8 mouse cellular contexts compared by ENCODE assay signal in the genomic region with DNA sequence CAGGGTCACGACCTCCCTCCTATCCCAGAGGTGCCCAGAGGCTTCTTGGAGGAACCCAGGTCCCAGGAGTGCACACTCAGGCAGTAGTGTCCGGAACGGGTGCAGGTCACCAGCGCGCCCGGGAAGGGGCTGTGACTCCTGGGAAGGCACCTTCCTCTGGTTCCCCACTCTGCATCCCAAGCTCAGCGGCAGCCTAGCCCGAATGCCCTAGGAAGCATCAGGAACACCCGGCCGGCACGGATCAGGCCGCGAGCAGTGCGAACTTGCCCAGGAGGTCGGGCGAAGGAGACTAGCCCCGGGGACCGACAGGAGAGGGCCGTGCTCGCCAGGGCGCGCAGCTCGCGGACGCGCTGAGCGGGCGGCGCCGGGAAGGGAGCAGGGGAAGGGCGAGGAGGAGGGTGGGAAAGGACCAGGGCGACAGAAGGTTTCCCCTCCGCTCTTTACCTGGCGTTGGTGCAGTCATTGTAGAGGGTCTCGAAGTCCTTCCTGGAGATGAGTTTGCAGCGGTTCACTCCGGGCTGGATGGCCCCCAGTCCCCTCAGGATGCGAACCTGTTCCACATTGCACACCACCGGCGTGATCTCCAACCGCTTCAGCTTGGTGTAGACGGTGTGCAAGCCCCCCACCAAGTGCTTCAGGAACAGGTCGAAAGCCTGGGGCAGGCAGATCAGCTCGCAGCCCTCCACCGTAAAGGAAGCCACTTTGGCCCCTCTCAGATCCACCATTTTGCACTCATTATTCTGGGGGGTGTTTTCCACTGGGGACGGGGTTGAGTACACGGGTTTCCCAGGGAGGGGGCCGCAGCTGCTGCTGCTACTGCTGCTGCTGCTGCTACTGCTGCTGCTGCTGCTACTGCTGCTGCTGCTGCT. TPM values are rescaled to one million over a fixed set of nuclear protein-coding genes. Genes with fewer than 3 reads are reported as not detected.
DNase-seq lines count a peak whose midpoint lies in the region; ATAC-seq and TF ChIP-seq lines count a peak whose summit lies in the region.

No protein-coding gene starts in this region.

- no peaks in the 10 kb centered on the region for H3K27me3 ChIP-seq in G1E (ENCODE audit: insufficient read depth, low read length)
- no peaks in the 10 kb centered on the region for H3K27me3 ChIP-seq in forebrain, embryonic 11.5 days (ENCODE audit: control insufficient read depth, insufficient read depth, low read length)
- peaks cover 9% of the 10 kb centered on the region for H3K27me3 ChIP-seq in megakaryocyte, embryonic 14.5 days (replicated peaks)

- DNase-seq in G1E (ENCODE audit: low spot score): no peak
- peak; percentile 78 for DNase-seq in forebrain, embryonic 11.5 days (ENCODE audit: low spot score)
- DNase-seq in layer of hippocampus, postnatal 36 days: peak; percentile 38 to 41
- peak; percentile 36 for DNase-seq in right cerebral cortex, postnatal 25 days
- no peak for DNase-seq in T-cell, adult 2 months (ENCODE audit: low spot score)

- H3K9ac ChIP-seq in forebrain, embryonic 11.5 days (ENCODE audit: low read length): peak overlapping the region; percentile 89

- WGBS in bone marrow, adult 2 months: under 1% methylated on average over 48 of the region's 48 CpGs
- under 1% methylated on average over 47 of the region's 48 CpGs for WGBS in forebrain, embryonic 11.5 days

- ATAC-seq in G1E (ENCODE audit: extremely low read depth, insufficient number of reproducible peaks, low FRiP score, poor library complexity, severe bottlenecking): no peak
- peak; percentile 34 for ATAC-seq in forebrain, embryonic 11.5 days (replicated peaks; ENCODE audit: low FRiP score)
- peak; percentile 33 to 34; a peak in 3 of 4 replicates for ATAC-seq in hematopoietic stem cell, adult 5-6 weeks (replicated peaks in 1 of 2; ENCODE audit: insufficient read depth in 1 of 2, low FRiP score in 2 of 2, low TSS enrichment in 1 of 2, low read depth in 1 of 2, poor library complexity in 2 of 2, severe bottlenecking in 2 of 2)

- H3K4me3 ChIP-seq in G1E (ENCODE audit: low read depth, low read length): peak overlapping the region; percentile 10; the same call in 1 of the 2 replicates
- peak overlapping the region; percentile 94 for H3K4me3 ChIP-seq in bone marrow, adult 2 months (replicated peaks; ENCODE audit: control insufficient read depth, low read depth, low read length)
- peak overlapping the region; percentile 93 for H3K4me3 ChIP-seq in forebrain, embryonic 11.5 days (ENCODE audit: low read depth, low read length)
- peak overlapping the region; percentile 97 for H3K4me3 ChIP-seq in megakaryocyte, embryonic 14.5 days (replicated peaks)

- H3K27ac ChIP-seq in bone marrow, adult 2 months (ENCODE audit: control insufficient read depth, insufficient read depth, low read depth, low read length, poor library complexity): peak overlapping the region; percentile 95
- peak overlapping the region; percentile 95 for H3K27ac ChIP-seq in forebrain, embryonic 11.5 days (ENCODE audit: low read depth, low read length)

- H3K4me2 ChIP-seq in forebrain, embryonic 11.5 days (ENCODE audit: low read depth, low read length, severe bottlenecking): peak overlapping the region; percentile 64

- no peaks in the 10 kb centered on the region for H3K36me3 ChIP-seq in G1E (replicated peaks)
- no peaks in the 10 kb centered on the region for H3K36me3 ChIP-seq in forebrain, embryonic 11.5 days (ENCODE audit: control insufficient read depth, insufficient read depth, low read length)
- H3K36me3 ChIP-seq in megakaryocyte, embryonic 14.5 days (replicated peaks; ENCODE audit: low read length): no peaks in the 10 kb centered on the region

- TF ChIP-seq CTCF in G1E (IDR thresholded peaks at IDR 0.05; ENCODE audit: low read depth, low read length): no peak
- TF ChIP-seq CTCF in bone marrow, adult 2 months (IDR thresholded peaks at IDR 0.05; ENCODE audit: control insufficient read depth, insufficient read depth, low read length): no peak

- no peaks in the 10 kb centered on the region for H3K4me1 ChIP-seq in G1E (ENCODE audit: insufficient read depth, low read depth, low read length)
- no peaks in the 10 kb centered on the region for H3K4me1 ChIP-seq in bone marrow, adult 2 months (ENCODE audit: control insufficient read depth, insufficient read depth, low read length)
- H3K4me1 ChIP-seq in forebrain, embryonic 11.5 days (replicated peaks; ENCODE audit: control insufficient read depth, insufficient read depth, low read length): peaks cover 6% of the 10 kb centered on the region
- peaks cover 23% of the 10 kb centered on the region for H3K4me1 ChIP-seq in megakaryocyte, embryonic 14.5 days

- peaks cover 34% of the 10 kb centered on the region for H3K9me3 ChIP-seq in G1E (replicated peaks)
- H3K9me3 ChIP-seq in forebrain, embryonic 11.5 days (ENCODE audit: control insufficient read depth, low read length): no peaks in the 10 kb centered on the region
- H3K9me3 ChIP-seq in megakaryocyte, embryonic 14.5 days: no peaks in the 10 kb centered on the region

- no peak; the same call in 1 of the 2 replicates for TF ChIP-seq POLR2A in bone marrow, adult 2 months (IDR thresholded peaks at IDR 0.05; ENCODE audit: borderline replicate concordance, control insufficient read depth, low read depth, low read length)

RNA-seq across cellular contexts. Expression of a gene that starts 1.3 kb away (rescaled TPM):
- total RNA-seq in G1E (2014; fragmentation: Nextera tagmentation): not detected in 2 replicates
- 0.05 and 0.12 TPM in 2 replicates for total RNA-seq in G1E (2017)
- not detected in 2 replicates for polyA plus RNA-seq in G1E (2012)
- polyA plus RNA-seq in bone marrow, adult 2 months (2011; ENCODE audit: insufficient read depth, insufficient read length, low replicate concordance, missing spikeins): 2.6 and 6.3 TPM in 2 replicates
- polyA plus RNA-seq in forebrain, embryonic 11.5 days (2014; fragmentation: Nextera tagmentation; extraction: Ambion mirVana): 21.7 and 25.3 TPM in 2 replicates
- total RNA-seq in hematopoietic stem cell, adult 5-6 weeks (2017): 20.1 and 24.7 TPM in 2 replicates
- total RNA-seq in layer of hippocampus, postnatal 36 days (2021): 1 to 10 TPM; 3.9 to 4.8 TPM
- 0.49 TPM in 1 of 2 replicates, not detected in the other for polyA plus RNA-seq in megakaryocyte, embryonic 14.5 days (2012; ENCODE audit: insufficient read depth, low replicate concordance)

Comparison
In these comparisons a context has a peak if more than half of its experiments do, and no peak if none do; other contexts are left out.
1. DNase-seq: peak in forebrain, embryonic 11.5 days (single experiment), layer of hippocampus, postnatal 36 days (2 of 2) and right cerebral cortex, postnatal 25 days (single experiment); none in G1E (single experiment) and T-cell, adult 2 months (single experiment).
2. H3K4me3 ChIP-seq: peak in every context shown above with its lines; median percentile 97 in megakaryocyte, embryonic 14.5 days; 94 in bone marrow, adult 2 months; 93 in forebrain, embryonic 11.5 days; 10 in G1E.